Comparison of ENCODE assay signal across 19 mouse cellular contexts in genomic region chr14:5460469-5460868, GRCm38 (mm10). TPM values are rescaled to one million over a fixed set of nuclear protein-coding genes. Genes with fewer than 3 reads are reported as not detected.
ATAC-seq lines count a peak whose summit lies in the region.
"Not testable (repeated sequence)": the region's sequence is repeated elsewhere in the genome, so short reads cannot be mapped to it uniquely, and the experiment has no call there.
"Had no signal": no experiment of that assay in that cellular context is flagged by ENCODE, and none has a peak within 500 bp of the region (broad histone marks: within the 10 kb centered on the region; RNA-seq: fewer than 3 reads in every experiment).

No protein-coding gene starts in this region.

- not testable (repeated sequence) for H3K9ac ChIP-seq in forebrain, embryonic 16.5 days (replicated peaks; ENCODE audit: low read depth, low read length); hindbrain, embryonic 12.5 days; hindbrain, embryonic 15.5 days; kidney, embryonic 15.5 days; midbrain, embryonic 15.5 days; neural tube, embryonic 12.5 days

- not testable (repeated sequence) for H3K4me1 ChIP-seq in forebrain, embryonic 16.5 days (replicated peaks; ENCODE audit: control insufficient read depth, insufficient read depth, low read length); hindbrain, embryonic 12.5 days; hindbrain, embryonic 15.5 days (replicated peaks); kidney, embryonic 15.5 days; midbrain, embryonic 15.5 days; neural tube, embryonic 12.5 days

- H3K27me3 ChIP-seq in forebrain, embryonic 16.5 days (replicated peaks; ENCODE audit: control insufficient read depth, insufficient read depth, low read length); hindbrain, embryonic 12.5 days; hindbrain, embryonic 15.5 days; kidney, embryonic 15.5 days; midbrain, embryonic 15.5 days (replicated peaks); neural tube, embryonic 12.5 days (replicated peaks): not testable (repeated sequence)

- not testable (repeated sequence) for H3K9me3 ChIP-seq in forebrain, embryonic 16.5 days (ENCODE audit: control insufficient read depth, low read length); hindbrain, embryonic 12.5 days (replicated peaks); hindbrain, embryonic 15.5 days; kidney, embryonic 15.5 days (replicated peaks); midbrain, embryonic 15.5 days; neural tube, embryonic 12.5 days

- peak; percentile 47; the same call in 1 of the 2 replicates for ATAC-seq in forebrain, embryonic 16.5 days
- 0 out of 2 replicates have a peak, but pooled peaks have one; percentile 60 for ATAC-seq in hindbrain, embryonic 12.5 days (ENCODE audit: low FRiP score)
- ATAC-seq in hindbrain, embryonic 15.5 days (ENCODE audit: low FRiP score, low read depth), result peak; percentile 54; the same call in 1 of the 2 replicates
- 0 out of 2 replicates have a peak, but pooled peaks have one; percentile 43 for ATAC-seq in kidney, embryonic 15.5 days (replicated peaks; ENCODE audit: low FRiP score)
- ATAC-seq in midbrain, embryonic 15.5 days (replicated peaks), result peak; percentile 85
- ATAC-seq in neural tube, embryonic 12.5 days (ENCODE audit: low FRiP score, low read depth), result 0 out of 2 replicates have a peak, but pooled peaks have one; percentile 74

- H3K27ac ChIP-seq in forebrain, embryonic 16.5 days (ENCODE audit: low read length); hindbrain, embryonic 12.5 days; hindbrain, embryonic 15.5 days (replicated peaks); kidney, embryonic 15.5 days; midbrain, embryonic 15.5 days; neural tube, embryonic 12.5 days: not testable (repeated sequence)

- H3K4me3 ChIP-seq in forebrain, embryonic 16.5 days (replicated peaks; ENCODE audit: low read length); hindbrain, embryonic 12.5 days; hindbrain, embryonic 15.5 days; kidney, embryonic 15.5 days (replicated peaks); midbrain, embryonic 15.5 days; neural tube, embryonic 12.5 days: not testable (repeated sequence)

- not testable (repeated sequence) for H3K36me3 ChIP-seq in forebrain, embryonic 16.5 days (ENCODE audit: control insufficient read depth, insufficient read depth); hindbrain, embryonic 12.5 days; hindbrain, embryonic 15.5 days; kidney, embryonic 15.5 days; midbrain, embryonic 15.5 days (replicated peaks); neural tube, embryonic 12.5 days

- WGBS in forebrain, embryonic 16.5 days, result no CpG with 5 or more reads among the region's 19 CpGs
- WGBS in hindbrain, embryonic 12.5 days, result no CpG with 5 or more reads among the region's 19 CpGs
- whole genome bisulfite sequencing in hindbrain, embryonic 15.5 days, result no CpG with 5 or more reads among the region's 19 CpGs
- no CpG with 5 or more reads among the region's 19 CpGs for WGBS in kidney, embryonic 15.5 days
- no CpG with 5 or more reads among the region's 19 CpGs for WGBS in midbrain, embryonic 15.5 days
- no CpG with 5 or more reads among the region's 19 CpGs for WGBS in neural tube, embryonic 12.5 days

- not testable (repeated sequence) for H3K4me2 ChIP-seq in forebrain, embryonic 16.5 days (ENCODE audit: low read length); hindbrain, embryonic 12.5 days (replicated peaks); hindbrain, embryonic 15.5 days; kidney, embryonic 15.5 days; midbrain, embryonic 15.5 days; neural tube, embryonic 12.5 days (replicated peaks)

RNA-seq across cellular contexts. Expression of gene Gm3194, which starts 5.2 kb away (rescaled TPM):
- 0.15 and 2.6 TPM in 2 replicates for polyA plus RNA-seq in forebrain, embryonic 16.5 days (2015; fragmentation: Nextera tagmentation; extraction: Ambion mirVana)
- polyA plus RNA-seq in hindbrain, embryonic 12.5 days (2016; fragmentation: Nextera tagmentation; extraction: Ambion mirVana), result 1.8 TPM in 2 replicates
- polyA plus RNA-seq in hindbrain, embryonic 15.5 days (2015; fragmentation: Nextera tagmentation; extraction: Ambion mirVana), result 2.7 and 3.6 TPM in 2 replicates
- polyA plus RNA-seq in kidney, embryonic 15.5 days (2015; fragmentation: Nextera tagmentation; extraction: Ambion mirVana), result 0.55 TPM in 1 of 2 replicates, not detected in the other
- 2.5 and 2.8 TPM in 2 replicates for polyA plus RNA-seq in midbrain, embryonic 15.5 days (2015; fragmentation: Nextera tagmentation; extraction: Ambion mirVana)
- 1.1 and 1.2 TPM in 2 replicates for polyA plus RNA-seq in neural tube, embryonic 12.5 days (2016; fragmentation: Nextera tagmentation; extraction: Ambion mirVana)
- polyA plus RNA-seq: adrenal gland, adult 2 months; C2C12 had no signal

RNA-seq across cellular contexts. Expression of gene Gm8246, which starts 17.2 kb away (rescaled TPM):
- polyA plus RNA-seq in forebrain, embryonic 16.5 days (2015; fragmentation: Nextera tagmentation; extraction: Ambion mirVana), result not detected in 2 replicates
- not detected in 2 replicates for polyA plus RNA-seq in hindbrain, embryonic 12.5 days (2016; fragmentation: Nextera tagmentation; extraction: Ambion mirVana)
- polyA plus RNA-seq in hindbrain, embryonic 15.5 days (2015; fragmentation: Nextera tagmentation; extraction: Ambion mirVana), result not detected in 2 replicates
- not detected in 2 replicates for polyA plus RNA-seq in kidney, embryonic 15.5 days (2015; fragmentation: Nextera tagmentation; extraction: Ambion mirVana)
- not detected in 2 replicates for polyA plus RNA-seq in midbrain, embryonic 15.5 days (2015; fragmentation: Nextera tagmentation; extraction: Ambion mirVana)
- not detected in 2 replicates for polyA plus RNA-seq in neural tube, embryonic 12.5 days (2016; fragmentation: Nextera tagmentation; extraction: Ambion mirVana)
- polyA plus RNA-seq: adrenal gland, adult 2 months; C2C12; CD4-positive, CD25-positive, alpha-beta regulatory T cell, adult 4 months; cerebellum, adult 2 months; embryonic facial prominence, embryonic 12.5 days; embryonic facial prominence, embryonic 15.5 days; forebrain, embryonic 11.5 days; gonadal fat pad, adult 2 months; heart, embryonic 12.5 days; heart, embryonic 15.5 days; hindbrain, embryonic 10.5 days; inflammation-experienced regulatory T-cells, adult 6 months; intestine, embryonic 16.5 days had no signal

RNA-seq across cellular contexts. Expression of gene Gm3187, which starts 23.5 kb away (rescaled TPM):
- polyA plus RNA-seq in forebrain, embryonic 16.5 days (2015; fragmentation: Nextera tagmentation; extraction: Ambion mirVana), result 0.15 TPM in 1 of 2 replicates, not detected in the other
- polyA plus RNA-seq in hindbrain, embryonic 12.5 days (2016; fragmentation: Nextera tagmentation; extraction: Ambion mirVana), result not detected in 2 replicates
- 0.09 TPM in 1 of 2 replicates, not detected in the other for polyA plus RNA-seq in hindbrain, embryonic 15.5 days (2015; fragmentation: Nextera tagmentation; extraction: Ambion mirVana)
- not detected in 2 replicates for polyA plus RNA-seq in kidney, embryonic 15.5 days (2015; fragmentation: Nextera tagmentation; extraction: Ambion mirVana)
- polyA plus RNA-seq in midbrain, embryonic 15.5 days (2015; fragmentation: Nextera tagmentation; extraction: Ambion mirVana), result 0.13 and 0.23 TPM in 2 replicates
- not detected in 2 replicates for polyA plus RNA-seq in neural tube, embryonic 12.5 days (2016; fragmentation: Nextera tagmentation; extraction: Ambion mirVana)
- polyA plus RNA-seq: adrenal gland, adult 2 months; C2C12; CD4-positive, CD25-positive, alpha-beta regulatory T cell, adult 4 months; cerebellum, adult 2 months; embryonic facial prominence, embryonic 12.5 days; embryonic facial prominence, embryonic 15.5 days; forebrain, embryonic 11.5 days; gonadal fat pad, adult 2 months; heart, embryonic 12.5 days; heart, embryonic 15.5 days; hindbrain, embryonic 10.5 days; inflammation-experienced regulatory T-cells, adult 6 months; intestine, embryonic 16.5 days had no signal

RNA-seq across cellular contexts. Expression of gene Gm3488, which starts 41.0 kb away (rescaled TPM):
- polyA plus RNA-seq in forebrain, embryonic 16.5 days (2015; fragmentation: Nextera tagmentation; extraction: Ambion mirVana), result 12.3 and 14.2 TPM in 2 replicates
- polyA plus RNA-seq in hindbrain, embryonic 12.5 days (2016; fragmentation: Nextera tagmentation; extraction: Ambion mirVana), result 3.7 and 4.4 TPM in 2 replicates
- polyA plus RNA-seq in hindbrain, embryonic 15.5 days (2015; fragmentation: Nextera tagmentation; extraction: Ambion mirVana), result 14.6 and 15.9 TPM in 2 replicates
- 0.49 and 0.92 TPM in 2 replicates for polyA plus RNA-seq in kidney, embryonic 15.5 days (2015; fragmentation: Nextera tagmentation; extraction: Ambion mirVana)
- 14.8 and 15.0 TPM in 2 replicates for polyA plus RNA-seq in midbrain, embryonic 15.5 days (2015; fragmentation: Nextera tagmentation; extraction: Ambion mirVana)
- polyA plus RNA-seq in neural tube, embryonic 12.5 days (2016; fragmentation: Nextera tagmentation; extraction: Ambion mirVana), result 4.7 and 5.2 TPM in 2 replicates
- polyA plus RNA-seq: C2C12 had no signal
